Mouse (Mus musculus): ENCODE results near the gene B3gnt9. TPM values are rescaled to one million over a fixed set of nuclear protein-coding genes. Genes with fewer than 3 reads are reported as not detected.

Gene B3gnt9
- polyA plus RNA-seq, 1 experiment from 2014 or later, result 19.1 TPM

DNA sequence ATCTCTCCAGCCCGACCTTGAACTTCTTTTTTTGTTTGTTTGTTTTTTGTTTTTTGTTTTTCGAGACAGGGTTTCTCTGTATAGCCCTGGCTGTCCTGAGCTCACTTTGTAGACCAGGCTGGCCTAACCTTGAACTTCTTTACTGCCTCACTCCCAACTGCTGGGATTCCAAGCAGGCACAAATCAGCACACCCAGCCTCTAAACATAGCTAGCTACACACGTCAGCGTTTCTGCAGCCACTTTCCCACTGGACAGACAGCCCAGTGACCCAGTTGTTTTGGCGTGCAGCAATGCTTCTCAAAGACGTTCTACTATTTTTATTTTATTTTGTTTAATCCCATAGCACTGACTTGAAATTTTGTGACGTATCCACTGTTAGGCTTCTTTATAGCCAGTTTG is 31.1 kb downstream of the B3gnt9 start:
- Histone ChIP-seq H3K36me3 (ENCODE audit: control insufficient read depth, insufficient read depth, low read length) (no peaks in the 10 kb centered on the region), H3K27me3 (replicated peaks; ENCODE audit: control insufficient read depth, insufficient read depth, low read length) (no peaks in the 10 kb centered on the region), H3K9me3 (ENCODE audit: control insufficient read depth, low read length) (no peaks in the 10 kb centered on the region), H3K4me2 (ENCODE audit: low read length) (peak overlapping the region; percentile 75), H3K4me3 (ENCODE audit: low read depth, low read length) (no peak overlapping the region), H3K27ac (ENCODE audit: low read depth) (peak overlapping the region; percentile 87), H3K4me1 (replicated peaks; ENCODE audit: control insufficient read depth, insufficient read depth, low read length) (peaks cover 11% of the 10 kb centered on the region), H3K9ac (ENCODE audit: low read length) (no peak overlapping the region)
- 75% methylated on average over 7 of the region's 7 CpGs for WGBS
- DNase-seq (ENCODE audit: low spot score), result no peak
- no peak for ATAC-seq (replicated peaks; ENCODE audit: low FRiP score, low TSS enrichment, low read depth)

DNA sequence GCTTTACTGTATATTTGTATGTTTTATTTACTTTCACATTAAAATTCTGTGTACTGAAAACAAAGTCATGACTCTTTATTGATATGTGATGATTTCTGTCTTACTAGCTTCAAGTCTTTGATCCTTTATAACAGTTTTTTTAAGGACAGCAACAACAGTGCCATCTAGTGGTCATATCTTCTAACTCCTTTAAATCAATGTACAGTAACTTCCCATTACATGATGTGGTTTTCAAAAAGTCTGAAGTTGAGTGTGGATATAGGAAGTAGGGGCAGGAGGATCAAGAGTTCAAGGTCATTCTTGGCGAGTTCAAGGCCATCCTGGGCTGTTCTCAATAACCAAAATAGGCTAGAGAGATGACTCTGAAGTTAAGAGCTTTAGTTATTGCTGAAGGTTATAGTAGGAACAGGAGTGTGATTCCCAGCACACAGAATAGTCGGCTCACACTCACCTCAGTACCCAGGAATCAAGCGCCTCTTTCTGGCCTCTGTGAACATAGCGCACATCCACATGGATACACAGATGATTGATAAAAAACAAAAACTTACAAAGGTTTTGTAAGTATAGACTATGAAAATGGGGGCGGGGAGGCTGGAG is 36.9 kb downstream of the B3gnt9 start:
- H3K4me2 ChIP-seq (ENCODE audit: low read length), result no peak overlapping the region
- no peaks in the 10 kb centered on the region for H3K4me1 ChIP-seq (replicated peaks; ENCODE audit: control insufficient read depth, insufficient read depth, low read length)
- no peak overlapping the region for H3K9ac ChIP-seq (ENCODE audit: low read length)
- ATAC-seq (replicated peaks; ENCODE audit: low FRiP score, low TSS enrichment, low read depth), result 0 out of 2 replicates have a peak, but pooled peaks have one; percentile 33
- no peaks in the 10 kb centered on the region for H3K9me3 ChIP-seq (ENCODE audit: control insufficient read depth, low read length)
- peaks cover 20% of the 10 kb centered on the region for H3K36me3 ChIP-seq (ENCODE audit: control insufficient read depth, insufficient read depth, low read length)
- no peak for DNase-seq (ENCODE audit: low spot score)
- H3K4me3 ChIP-seq (ENCODE audit: low read depth, low read length), result no peak overlapping the region
- WGBS, result 82% methylated on average over 5 of the region's 5 CpGs
- H3K27ac ChIP-seq (ENCODE audit: low read depth), result no peak overlapping the region
- H3K27me3 ChIP-seq (replicated peaks; ENCODE audit: control insufficient read depth, insufficient read depth, low read length), result no peaks in the 10 kb centered on the region

GRCm38 (mm10) chr8:105214104-105214503 is 40.8 kb downstream of the B3gnt9 start:
- ATAC-seq (replicated peaks; ENCODE audit: low FRiP score, low TSS enrichment, low read depth), result no peak
- H3K9me3 ChIP-seq (ENCODE audit: control insufficient read depth, low read length), result no peaks in the 10 kb centered on the region
- 88% methylated on average over 5 of the region's 5 CpGs for WGBS

GRCm38 (mm10) chr8:105209153-105210110 is 45.5 kb downstream of the B3gnt9 start:
- no peaks in the 10 kb centered on the region for H3K4me1 ChIP-seq (replicated peaks; ENCODE audit: control insufficient read depth, insufficient read depth, low read length)
- no peak overlapping the region for H3K4me2 ChIP-seq (ENCODE audit: low read length)
- WGBS, result 80% methylated on average over 1 of the region's 1 CpGs
- no peak overlapping the region for H3K27ac ChIP-seq (ENCODE audit: low read depth)
- no peaks in the 10 kb centered on the region for H3K27me3 ChIP-seq (replicated peaks; ENCODE audit: control insufficient read depth, insufficient read depth, low read length)
- DNase-seq (ENCODE audit: low spot score) (no peak), ATAC-seq (replicated peaks; ENCODE audit: low FRiP score, low TSS enrichment, low read depth) (no peak)
- H3K9me3 ChIP-seq (ENCODE audit: control insufficient read depth, low read length), result no peaks in the 10 kb centered on the region
- H3K4me3 ChIP-seq (ENCODE audit: low read depth, low read length), result no peak overlapping the region
- H3K36me3 ChIP-seq (ENCODE audit: control insufficient read depth, insufficient read depth, low read length), result peaks cover 22% of the 10 kb centered on the region
- H3K9ac ChIP-seq (ENCODE audit: low read length), result no peak overlapping the region

More at GRCm38 (mm10) chr8:105214104-105214503, 40.8 kb downstream of the B3gnt9 start:
- no peak overlapping the region for H3K9ac ChIP-seq (ENCODE audit: low read length)
- H3K27ac ChIP-seq (ENCODE audit: low read depth), result no peak overlapping the region
- no peak overlapping the region for H3K4me2 ChIP-seq (ENCODE audit: low read length)
- DNase-seq (ENCODE audit: low spot score), result no peak
- no peak overlapping the region for H3K4me3 ChIP-seq (ENCODE audit: low read depth, low read length)
- peaks cover 20% of the 10 kb centered on the region for H3K36me3 ChIP-seq (ENCODE audit: control insufficient read depth, insufficient read depth, low read length)
- H3K27me3 ChIP-seq (replicated peaks; ENCODE audit: control insufficient read depth, insufficient read depth, low read length), result no peaks in the 10 kb centered on the region
- no peaks in the 10 kb centered on the region for H3K4me1 ChIP-seq (replicated peaks; ENCODE audit: control insufficient read depth, insufficient read depth, low read length)

- Histone ChIP-seq H3K36me3 (ENCODE audit: control insufficient read depth, insufficient read depth, low read length) (peaks cover 33% of the 10 kb centered on the region), H3K4me3 (ENCODE audit: low read depth, low read length) (no peak overlapping the region), H3K9ac (ENCODE audit: low read length) (no peak overlapping the region), H3K4me2 (ENCODE audit: low read length) (no peak overlapping the region), H3K9me3 (ENCODE audit: control insufficient read depth, low read length) (no peaks in the 10 kb centered on the region), H3K4me1 (replicated peaks; ENCODE audit: control insufficient read depth, insufficient read depth, low read length) (no peaks in the 10 kb centered on the region), H3K27ac (ENCODE audit: low read depth) (no peak overlapping the region), H3K27me3 (replicated peaks; ENCODE audit: control insufficient read depth, insufficient read depth, low read length) (no peaks in the 10 kb centered on the region)
- no peak for ATAC-seq (replicated peaks; ENCODE audit: low FRiP score, low TSS enrichment, low read depth)
- DNase-seq (ENCODE audit: low spot score), result no peak
- 93% methylated on average over 2 of the region's 2 CpGs for WGBS
These were observed 47.2 kb downstream of the B3gnt9 start for GRCm38 (mm10) chr8:105207675-105208273.

DNA sequence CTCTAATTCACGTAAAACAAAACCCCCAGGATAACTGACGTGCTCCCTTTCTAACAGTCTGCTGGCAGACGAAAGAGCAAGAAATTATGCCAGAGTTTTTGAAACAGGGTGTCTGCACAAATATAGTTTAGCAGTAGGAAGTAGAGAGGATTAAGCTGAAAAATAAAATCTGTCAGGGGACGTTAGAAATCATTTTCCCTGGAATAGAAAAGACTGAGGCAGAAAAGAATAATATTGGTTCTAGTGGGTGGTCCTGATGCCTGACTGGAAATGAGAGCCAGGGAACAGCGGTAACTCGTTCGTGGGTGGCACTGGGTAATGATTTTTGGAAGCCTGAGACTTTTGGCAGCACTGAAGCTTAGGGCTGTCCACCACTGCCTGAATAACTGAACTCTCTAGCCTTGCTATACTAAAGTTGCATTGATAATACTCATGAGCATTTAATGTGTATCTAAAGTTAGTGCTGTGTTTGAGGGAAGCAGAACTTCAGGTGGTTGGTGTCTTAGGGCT is 48.1 kb downstream of the B3gnt9 start:
- ATAC-seq (replicated peaks; ENCODE audit: low FRiP score, low TSS enrichment, low read depth) (no peak), DNase-seq (ENCODE audit: low spot score) (no peak)
- WGBS, result 76% methylated on average over 7 of the region's 7 CpGs
- no peak overlapping the region for H3K27ac ChIP-seq (ENCODE audit: low read depth)
- no peak overlapping the region for H3K4me2 ChIP-seq (ENCODE audit: low read length)
- H3K9ac ChIP-seq (ENCODE audit: low read length), result no peak overlapping the region
- no peaks in the 10 kb centered on the region for H3K27me3 ChIP-seq (replicated peaks; ENCODE audit: control insufficient read depth, insufficient read depth, low read length)
- peaks cover 41% of the 10 kb centered on the region for H3K36me3 ChIP-seq (ENCODE audit: control insufficient read depth, insufficient read depth, low read length)
- no peak overlapping the region for H3K4me3 ChIP-seq (ENCODE audit: low read depth, low read length)
- H3K4me1 ChIP-seq (replicated peaks; ENCODE audit: control insufficient read depth, insufficient read depth, low read length), result no peaks in the 10 kb centered on the region
- no peaks in the 10 kb centered on the region for H3K9me3 ChIP-seq (ENCODE audit: control insufficient read depth, low read length)

- 55% methylated on average over 1 of the region's 1 CpGs for WGBS
These were observed 49.2 kb downstream of the B3gnt9 start for GRCm38 (mm10) chr8:105205748-105206147.

More at GRCm38 (mm10) chr8:105205748-105206147, 49.2 kb downstream of the B3gnt9 start:
- H3K27ac ChIP-seq (ENCODE audit: low read depth), result no peak overlapping the region
- no peak overlapping the region for H3K4me2 ChIP-seq (ENCODE audit: low read length)
- no peak overlapping the region for H3K9ac ChIP-seq (ENCODE audit: low read length)
- H3K9me3 ChIP-seq (ENCODE audit: control insufficient read depth, low read length), result no peaks in the 10 kb centered on the region
- DNase-seq (ENCODE audit: low spot score), result no peak
- no peak for ATAC-seq (replicated peaks; ENCODE audit: low FRiP score, low TSS enrichment, low read depth)
- H3K27me3 ChIP-seq (replicated peaks; ENCODE audit: control insufficient read depth, insufficient read depth, low read length), result no peaks in the 10 kb centered on the region
- no peak overlapping the region for H3K4me3 ChIP-seq (ENCODE audit: low read depth, low read length)
- H3K36me3 ChIP-seq (ENCODE audit: control insufficient read depth, insufficient read depth, low read length), result peaks cover 48% of the 10 kb centered on the region
- H3K4me1 ChIP-seq (replicated peaks; ENCODE audit: control insufficient read depth, insufficient read depth, low read length), result no peaks in the 10 kb centered on the region

All from intestine, embryonic 14.5 days (tissue).